Mouse (Mus musculus): Measurements from ENCODE around the gene Myo1e. TPM values are rescaled to one million over a fixed set of nuclear protein-coding genes. Genes with fewer than 3 reads are reported as not detected.
A peak's percentile ranks its signal among the peaks of the same experiment; 100 is the strongest.

Myo1e gene
- total and polyA plus RNA-seq, 2 experiments from 2014 or later, result 3.6 to 6.2 TPM

DNA sequence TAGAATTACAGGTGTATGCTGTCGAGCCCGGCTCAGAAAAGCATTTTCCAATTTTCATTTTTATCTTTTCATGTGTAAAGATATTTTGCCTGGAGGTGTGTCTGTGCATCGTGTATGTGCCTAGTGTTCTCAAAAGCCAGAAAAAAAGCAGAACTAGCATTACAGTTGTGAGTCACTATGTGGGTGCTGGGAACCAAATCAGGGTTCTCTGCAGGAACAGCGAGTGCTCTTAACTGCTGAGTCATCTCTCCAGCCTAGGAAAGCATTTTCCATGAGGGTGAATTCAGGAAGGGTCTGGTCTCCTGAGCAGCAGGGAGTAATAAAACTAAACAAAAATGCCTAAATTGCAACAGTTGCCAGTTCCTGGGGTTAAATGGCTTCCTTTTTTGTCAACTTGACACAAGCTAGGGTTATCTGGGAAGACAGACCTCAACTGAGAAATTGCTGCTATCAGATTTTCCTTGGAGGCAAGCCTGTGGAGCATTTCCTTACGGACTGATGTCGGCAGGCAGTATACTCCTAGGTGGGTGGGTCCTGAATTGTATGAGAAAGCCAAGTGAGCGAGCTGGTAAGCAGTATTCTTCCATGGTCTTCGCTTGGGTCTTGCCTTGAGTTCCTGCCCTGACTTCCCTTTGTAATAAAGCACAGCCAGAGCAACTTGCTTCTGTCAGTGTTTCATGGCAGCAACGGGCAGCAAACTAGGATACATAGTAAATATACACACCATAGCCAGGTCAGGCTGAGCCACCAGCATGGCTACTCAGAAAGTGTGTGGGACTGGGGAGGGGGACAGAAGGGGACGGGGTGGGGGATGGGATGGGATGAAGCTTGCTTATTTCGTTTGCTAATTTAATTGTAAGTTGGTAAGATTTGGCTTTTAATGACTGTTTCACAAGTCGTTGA, 184.8 kb downstream of the Myo1e start:
- no peaks in the 10 kb centered on the region for H3K9me3 ChIP-seq (ENCODE audit: low read length)
- H3K27me3 ChIP-seq (ENCODE audit: insufficient read depth, low read length), result no peaks in the 10 kb centered on the region
- no peak overlapping the region for H3K9ac ChIP-seq
- DNase-seq (no peak), ATAC-seq (no peak; the same call in 1 of the 2 replicates)
- H3K4me3 ChIP-seq (ENCODE audit: low read depth, low read length), result no peak overlapping the region
- no peaks in the 10 kb centered on the region for H3K4me1 ChIP-seq (ENCODE audit: insufficient read depth)
- TF ChIP-seq CTCF (IDR thresholded peaks at IDR 0.05; ENCODE audit: low read depth), result no peak
- no peak overlapping the region for H3K27ac ChIP-seq (ENCODE audit: low read depth, low read length)
- 0 out of 2 replicates have a peak overlapping the region, but pooled peaks have one; percentile 3 for H3K4me2 ChIP-seq (ENCODE audit: low read depth)
- no peaks in the 10 kb centered on the region for H3K36me3 ChIP-seq (ENCODE audit: insufficient read depth)
- 68% methylated on average over 12 of the region's 12 CpGs for WGBS

DNA sequence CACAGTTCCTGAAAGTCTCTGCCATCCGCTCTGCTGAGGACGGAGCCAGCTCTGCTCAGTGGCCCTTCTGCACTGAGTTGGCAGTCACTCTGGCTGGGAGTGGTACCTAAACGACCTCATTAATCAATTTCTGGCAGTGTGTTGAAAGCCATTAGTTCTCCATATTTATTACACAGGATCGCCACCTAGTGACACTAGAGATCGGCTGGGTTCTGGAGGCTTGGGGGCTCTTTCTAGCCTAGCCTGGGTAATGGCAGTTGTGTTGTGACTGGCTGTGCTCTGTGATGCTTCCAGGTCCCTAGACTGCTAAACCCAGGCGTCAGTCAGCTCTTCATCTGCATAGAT, 185.4 kb downstream of the Myo1e start:
- DNase-seq (peak; percentile 81), ATAC-seq (peak; percentile 90)
- 14% methylated on average over 6 of the region's 6 CpGs for WGBS
- H3K4me2 ChIP-seq (ENCODE audit: low read depth), result 0 out of 2 replicates have a peak overlapping the region, but pooled peaks have one; percentile 3
- peak; percentile 76 for TF ChIP-seq CTCF (IDR thresholded peaks at IDR 0.05; ENCODE audit: low read depth)
- no peaks in the 10 kb centered on the region for H3K4me1 ChIP-seq (ENCODE audit: insufficient read depth)
- no peak overlapping the region for H3K4me3 ChIP-seq (ENCODE audit: low read depth, low read length)
- no peak overlapping the region for H3K9ac ChIP-seq
- no peaks in the 10 kb centered on the region for H3K27me3 ChIP-seq (ENCODE audit: insufficient read depth, low read length)
- no peak overlapping the region for H3K27ac ChIP-seq (ENCODE audit: low read depth, low read length)
- H3K9me3 ChIP-seq (ENCODE audit: low read length), result no peaks in the 10 kb centered on the region
- no peaks in the 10 kb centered on the region for H3K36me3 ChIP-seq (ENCODE audit: insufficient read depth)

DNA sequence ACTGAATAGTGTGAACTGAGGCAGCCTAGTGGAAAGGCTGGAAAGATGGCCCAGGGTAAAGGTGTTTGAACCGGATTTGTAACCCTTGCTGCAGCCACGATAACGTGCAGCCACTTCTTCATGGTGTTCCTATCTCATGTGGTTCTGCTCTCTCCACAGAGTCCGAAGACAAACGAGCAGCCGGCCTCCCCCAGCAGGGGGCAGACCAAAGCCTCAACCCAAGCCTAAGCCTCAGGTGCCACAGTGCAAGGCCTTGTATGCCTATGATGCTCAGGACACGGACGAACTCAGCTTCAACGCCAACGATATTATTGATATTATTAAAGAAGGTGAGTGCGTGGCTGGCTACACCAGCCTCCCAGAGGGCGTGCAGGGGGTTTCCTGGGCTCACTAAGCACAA, 188.5 kb downstream of the Myo1e start:
- Histone ChIP-seq H3K36me3 (ENCODE audit: insufficient read depth) (no peaks in the 10 kb centered on the region), H3K4me1 (ENCODE audit: insufficient read depth) (no peaks in the 10 kb centered on the region), H3K27ac (ENCODE audit: low read depth, low read length) (no peak overlapping the region), H3K9me3 (ENCODE audit: low read length) (no peaks in the 10 kb centered on the region), H3K9ac (no peak overlapping the region), H3K4me2 (ENCODE audit: low read depth) (no peak overlapping the region), H3K4me3 (ENCODE audit: low read depth, low read length) (no peak overlapping the region), H3K27me3 (ENCODE audit: insufficient read depth, low read length) (no peaks in the 10 kb centered on the region)
- ATAC-seq, result no peak
- WGBS, result 84% methylated on average over 12 of the region's 12 CpGs
- TF ChIP-seq CTCF (IDR thresholded peaks at IDR 0.05; ENCODE audit: low read depth), result peak; percentile 32
- no peak for DNase-seq

DNA sequence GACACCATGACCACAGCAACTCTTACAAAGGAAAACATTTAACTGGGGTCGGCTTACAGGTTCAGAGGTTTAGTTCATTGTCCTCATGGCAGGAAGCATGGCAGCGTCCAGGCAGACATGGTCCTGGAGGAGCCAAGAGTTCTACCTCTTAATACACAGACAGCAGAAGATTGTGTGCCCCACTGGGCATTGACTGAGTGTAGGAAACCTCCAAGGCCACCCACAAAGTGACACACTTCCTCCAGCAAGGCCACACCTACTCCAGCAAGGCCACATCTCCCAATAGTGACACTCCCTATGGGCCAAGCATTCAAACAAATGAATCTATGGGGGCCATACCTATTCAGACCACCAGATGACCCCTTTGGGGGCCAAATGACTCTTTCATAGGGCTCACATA, 188.9 kb downstream of the Myo1e start:
- DNase-seq (no peak), ATAC-seq (no peak)
- H3K27me3 ChIP-seq (ENCODE audit: insufficient read depth, low read length), result no peaks in the 10 kb centered on the region
- H3K4me1 ChIP-seq (ENCODE audit: insufficient read depth), result no peaks in the 10 kb centered on the region
- H3K4me2 ChIP-seq (ENCODE audit: low read depth), result no peak overlapping the region
- no peaks in the 10 kb centered on the region for H3K9me3 ChIP-seq (ENCODE audit: low read length)
- H3K4me3 ChIP-seq (ENCODE audit: low read depth, low read length), result no peak overlapping the region
- no peak overlapping the region for H3K9ac ChIP-seq
- no peak overlapping the region for H3K27ac ChIP-seq (ENCODE audit: low read depth, low read length)
- no peaks in the 10 kb centered on the region for H3K36me3 ChIP-seq (ENCODE audit: insufficient read depth)
- 91% methylated on average over 2 of the region's 2 CpGs for WGBS
- TF ChIP-seq CTCF (IDR thresholded peaks at IDR 0.05; ENCODE audit: low read depth), result no peak

DNA sequence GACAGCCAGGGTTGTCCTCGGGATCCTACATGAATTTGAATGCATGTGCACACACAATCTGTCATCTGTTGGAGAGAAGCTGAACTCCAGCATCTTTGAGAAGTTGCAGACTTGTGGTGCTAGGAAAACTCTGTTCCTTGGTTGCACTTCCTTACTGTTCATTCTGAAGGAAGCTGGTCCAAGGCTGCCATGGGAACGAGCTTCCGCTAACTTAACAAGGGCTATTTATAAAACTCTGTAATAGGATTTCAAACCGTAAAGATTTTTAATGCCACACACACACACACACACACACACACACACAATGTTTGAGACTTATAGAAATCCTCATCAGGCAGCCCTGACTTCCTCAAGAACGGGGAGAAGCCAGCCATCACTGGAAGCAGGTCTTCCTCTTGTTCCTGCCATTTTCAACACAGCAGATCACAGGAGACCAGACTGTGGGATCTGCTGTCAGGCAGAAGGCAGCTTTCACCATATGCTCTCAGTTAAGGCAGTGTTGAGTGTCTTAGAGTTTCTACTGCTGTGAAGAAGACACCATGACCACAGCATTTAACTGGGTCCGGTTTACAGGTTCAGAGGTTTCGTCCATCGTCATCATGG, 194.9 kb downstream of the Myo1e start:
- H3K27me3 ChIP-seq (ENCODE audit: insufficient read depth, low read length), result no peaks in the 10 kb centered on the region
- peak overlapping the region; percentile 54; the same call in 1 of the 2 replicates for H3K27ac ChIP-seq (ENCODE audit: low read depth, low read length)
- H3K9ac ChIP-seq, result no peak overlapping the region
- DNase-seq (peak; percentile 71), ATAC-seq (peak; percentile 84)
- WGBS, result 79% methylated on average over 8 of the region's 8 CpGs
- no peaks in the 10 kb centered on the region for H3K4me1 ChIP-seq (ENCODE audit: insufficient read depth)
- H3K4me2 ChIP-seq (ENCODE audit: low read depth), result no peak overlapping the region
- 0 out of 2 replicates have a peak, but pooled peaks have one; percentile 1 for TF ChIP-seq CTCF (IDR thresholded peaks at IDR 0.05; ENCODE audit: low read depth)
- no peaks in the 10 kb centered on the region for H3K9me3 ChIP-seq (ENCODE audit: low read length)
- H3K36me3 ChIP-seq (ENCODE audit: insufficient read depth), result no peaks in the 10 kb centered on the region
- no peak overlapping the region for H3K4me3 ChIP-seq (ENCODE audit: low read depth, low read length)

DNA sequence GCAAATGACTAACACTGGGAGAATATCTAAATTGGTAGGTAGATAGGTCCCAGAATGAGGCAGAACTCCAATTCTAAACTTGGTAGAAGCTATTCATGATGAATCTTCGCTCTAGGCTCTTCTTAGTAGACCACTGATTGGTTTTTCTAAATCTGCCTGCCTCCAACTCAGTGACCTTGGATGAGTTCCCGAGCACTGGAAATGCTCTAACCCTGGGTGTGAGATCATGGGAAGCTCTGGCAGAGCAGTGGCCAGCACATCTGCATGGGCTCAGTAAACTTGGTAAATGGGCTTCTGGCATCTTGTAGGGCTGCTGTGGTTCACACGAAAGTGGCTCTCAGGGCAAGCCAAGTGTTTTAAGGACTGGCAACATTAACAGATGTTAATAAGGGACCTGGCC, 199.4 kb downstream of the Myo1e start:
- Histone ChIP-seq H3K9ac (no peak overlapping the region), H3K4me1 (ENCODE audit: insufficient read depth) (no peaks in the 10 kb centered on the region), H3K27ac (ENCODE audit: low read depth, low read length) (no peak overlapping the region), H3K4me3 (ENCODE audit: low read depth, low read length) (no peak overlapping the region), H3K36me3 (ENCODE audit: insufficient read depth) (peaks cover 17% of the 10 kb centered on the region), H3K27me3 (ENCODE audit: insufficient read depth, low read length) (no peaks in the 10 kb centered on the region), H3K9me3 (ENCODE audit: low read length) (no peaks in the 10 kb centered on the region), H3K4me2 (ENCODE audit: low read depth) (no peak overlapping the region)
- DNase-seq (no peak), ATAC-seq (no peak)
- no peak for TF ChIP-seq CTCF (IDR thresholded peaks at IDR 0.05; ENCODE audit: low read depth)
- WGBS, result 94% methylated on average over 3 of the region's 3 CpGs

DNA sequence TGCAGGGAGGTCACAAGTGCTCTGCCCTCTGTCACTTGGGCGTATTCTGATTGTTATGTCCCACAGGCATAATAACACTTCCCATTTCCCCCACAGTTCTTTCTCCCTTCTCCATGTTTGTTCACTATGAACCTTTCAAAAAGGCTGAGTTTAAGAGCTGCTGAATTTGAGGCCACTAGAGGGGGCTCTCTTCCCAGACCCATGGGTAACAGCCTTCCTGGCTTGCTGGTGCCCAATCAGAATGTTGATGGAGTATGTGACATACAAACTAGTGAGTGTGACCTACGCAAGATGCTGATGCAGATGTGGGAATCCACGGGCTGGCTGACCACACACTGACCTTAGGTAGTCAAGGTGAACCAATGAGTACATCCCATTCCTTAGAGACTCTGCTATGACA, 201.6 kb downstream of the Myo1e start:
- WGBS, result 89% methylated on average over 3 of the region's 3 CpGs
- Histone ChIP-seq H3K4me2 (ENCODE audit: low read depth) (no peak overlapping the region), H3K4me3 (ENCODE audit: low read depth, low read length) (no peak overlapping the region), H3K9me3 (ENCODE audit: low read length) (no peaks in the 10 kb centered on the region), H3K27me3 (ENCODE audit: insufficient read depth, low read length) (no peaks in the 10 kb centered on the region), H3K9ac (no peak overlapping the region), H3K36me3 (ENCODE audit: insufficient read depth) (peaks cover 32% of the 10 kb centered on the region), H3K27ac (ENCODE audit: low read depth, low read length) (no peak overlapping the region), H3K4me1 (ENCODE audit: insufficient read depth) (no peaks in the 10 kb centered on the region)
- ATAC-seq, result no peak
- DNase-seq, result peak; percentile 33
- TF ChIP-seq CTCF (IDR thresholded peaks at IDR 0.05; ENCODE audit: low read depth), result peak; percentile 59

All from forebrain, postnatal 0 days (tissue).